Mouse (Mus musculus) adrenal gland, adult 18-20 months (tissue): ENCODE measurements around the gene 2200002J24Rik. TPM values are rescaled to one million over a fixed set of nuclear protein-coding genes. Genes with fewer than 3 reads are reported as not detected.
A peak's percentile ranks its signal among the peaks of the same experiment; 100 is the strongest.
"Not testable (repeated sequence)": the region's sequence is repeated elsewhere in the genome, so short reads cannot be mapped to it uniquely, and the experiment has no call there.

Experiments used
- DNase-seq, 2 experiments: peaks; one replicate each; pipeline ENCODE4 v3.0.0; 2021 to 2022; ENCODE audit warnings: low spot score in 2 of 2
- total RNA-seq, 2 experiments: library from RNA; stranded (reverse); gene quantifications; 1 replicate in 1 of 2; 2 replicates in 1 of 2; pipeline ENCODE4 v1.2.3; 2021

Gene 2200002J24Rik
- total RNA-seq, 2 experiments from 2014 or later = 2.7 to 6.4 TPM

GRCm38 (mm10) chr7:30728214-30728613 is 29.5 kb downstream of the 2200002J24Rik start:
- DNase-seq = no peak

GRCm38 (mm10) chr7:30728739-30729395 is 30.1 kb downstream of the 2200002J24Rik start:
- no peak for DNase-seq

GRCm38 (mm10) chr7:30729396-30730063 is 30.8 kb downstream of the 2200002J24Rik start, which contains the start of gene Tmem147:
Tmem147 (minus strand) TSS chr7:30729540.
- peak; percentile 96 to 97 for DNase-seq

GRCm38 (mm10) chr7:30730064-30730722 is 31.5 kb downstream of the 2200002J24Rik start:
- not testable (repeated sequence) for DNase-seq

GRCm38 (mm10) chr7:30736211-30736610 is 37.5 kb downstream of the 2200002J24Rik start:
- DNase-seq = no peak

GRCm38 (mm10) chr7:30742570-30742969 is 43.8 kb downstream of the 2200002J24Rik start:
- not testable (repeated sequence) for DNase-seq

GRCm38 (mm10) chr7:30743617-30744016 is 44.9 kb downstream of the 2200002J24Rik start, which contains the start of gene Gapdhs:
Gapdhs (minus strand) TSS chr7:30743681.
- DNase-seq = not testable (repeated sequence)

GRCm38 (mm10) chr7:30744022-30744598 is 45.4 kb downstream of the 2200002J24Rik start:
- no peak for DNase-seq

- no peak for DNase-seq
Observed at GRCm38 (mm10) chr7:30747525-30748204, 48.9 kb downstream of the 2200002J24Rik start.

Other genes with a start within 250 kb of the 2200002J24Rik start
- not detected for gene Kirrel2, start 241.2 kb upstream of the 2200002J24Rik start, total RNA-seq
- gene Nphs1, start 240.6 kb upstream of the 2200002J24Rik start, total RNA-seq = not detected
- 1 to 10 TPM in 1 of 2 experiments, not detected in 1; 1.2 TPM for gene Prodh2, start 205.3 kb upstream of the 2200002J24Rik start, total RNA-seq
- 1 to 10 TPM; 1.8 to 2.7 TPM for gene Arhgap33, start 163.9 kb upstream of the 2200002J24Rik start, total RNA-seq
- 10 to 100 TPM; 26.3 to 34.9 TPM for gene Hspb6, start 146.7 kb upstream of the 2200002J24Rik start, total RNA-seq
- gene Proser3, start 146.6 kb upstream of the 2200002J24Rik start, total RNA-seq = 1 to 10 TPM; 6.5 to 6.9 TPM
- 10 to 100 TPM; 47.0 to 59.3 TPM for gene Lin37, start 139.1 kb upstream of the 2200002J24Rik start, total RNA-seq
- 10 to 100 TPM; 67.1 to 67.4 TPM for gene U2af1l4, start 135.6 kb upstream of the 2200002J24Rik start, total RNA-seq
- 1 to 10 TPM; 4.6 to 8.2 TPM for gene Gm49396, start 135.6 kb upstream of the 2200002J24Rik start, total RNA-seq
- 100 to 1,000 TPM; 130 to 154 TPM for gene Psenen, start 135.3 kb upstream of the 2200002J24Rik start, total RNA-seq
- gene Igflr1, start 133.5 kb upstream of the 2200002J24Rik start, total RNA-seq = 1 to 10 TPM; 3.6 to 4.3 TPM
- gene Kmt2b, start 110.2 kb upstream of the 2200002J24Rik start, total RNA-seq = 10 to 100 TPM; 37.8 to 56.6 TPM
- gene Zbtb32, start 100.0 kb upstream of the 2200002J24Rik start, total RNA-seq = under 1 TPM in 1 of 2 experiments, not detected in 1; 0.83 TPM
- under 1 TPM; 0.19 to 0.20 TPM for gene Upk1a, start 86.1 kb upstream of the 2200002J24Rik start, total RNA-seq
- gene Cox6b1, start 72.8 kb upstream of the 2200002J24Rik start, total RNA-seq = 1,000 to 10,000 TPM; 1,148 to 1,842 TPM
- gene Etv2, start 63.1 kb upstream of the 2200002J24Rik start, total RNA-seq = not detected
- 10 to 100 TPM; 84.9 to 86.7 TPM for gene Rbm42, start 48.6 kb upstream of the 2200002J24Rik start, total RNA-seq
- 1 to 10 TPM; 6.9 to 7.9 TPM for gene Haus5, start 33.9 kb upstream of the 2200002J24Rik start, total RNA-seq
- not detected for gene Pmis2, start 27.3 kb upstream of the 2200002J24Rik start, total RNA-seq
- 1 to 10 TPM; 1.3 to 2.6 TPM for gene Atp4a, start 13.3 kb downstream of the 2200002J24Rik start, total RNA-seq
- 100 to 1,000 TPM; 197 to 214 TPM for gene Tmem147, start 30.6 kb downstream of the 2200002J24Rik start, total RNA-seq
- gene Gapdhs, start 44.8 kb downstream of the 2200002J24Rik start, total RNA-seq = under 1 TPM in 1 of 2 experiments, not detected in 1; 0.20 TPM
- gene Sbsn, start 52.5 kb downstream of the 2200002J24Rik start, total RNA-seq = 100 to 1,000 TPM; 145 to 483 TPM
- 1 to 10 TPM; 4.2 to 6.0 TPM for gene Dmkn, start 64.8 kb downstream of the 2200002J24Rik start, total RNA-seq
- gene Krtdap, start 89.0 kb downstream of the 2200002J24Rik start, total RNA-seq = 1 to 10 TPM in 1 of 2 experiments, not detected in 1; 2.5 TPM
- 10 to 100 TPM in 1 of 2 experiments, 1 to 10 TPM in 1; 1.6 to 10.5 TPM for gene Ffar2, start 124.8 kb downstream of the 2200002J24Rik start, total RNA-seq
- under 1 TPM; 0.23 to 0.26 TPM for gene Ffar3, start 157.3 kb downstream of the 2200002J24Rik start, total RNA-seq
- not detected for gene Ffar1, start 162.6 kb downstream of the 2200002J24Rik start, total RNA-seq
- under 1 TPM; 0.70 TPM for gene Cd22, start 181.4 kb downstream of the 2200002J24Rik start, total RNA-seq
- gene Mag, start 215.9 kb downstream of the 2200002J24Rik start, total RNA-seq = under 1 TPM; 0.38 to 0.40 TPM
- gene Hamp2, start 225.8 kb downstream of the 2200002J24Rik start, total RNA-seq = 1 to 10 TPM in 1 of 2 experiments, not detected in 1; 3.4 TPM
- 1 to 10 TPM in 1 of 2 experiments, not detected in 1; 4.3 TPM for gene Hamp, start 245.1 kb downstream of the 2200002J24Rik start, total RNA-seq